Mouse (Mus musculus): ENCODE measurements around the gene Nrip1. TPM values are rescaled to one million over a fixed set of nuclear protein-coding genes. Genes with fewer than 3 reads are reported as not detected.

Gene Nrip1
- polyA plus RNA-seq, 1 experiment = 15.3 TPM

GRCm38 (mm10) chr16:76295322-76295721 lies 78.3 kb downstream of the Nrip1 start:
- Histone ChIP-seq H3K27ac (ENCODE audit: insufficient read depth, low read length) (no peak overlapping the region), H3K9me3 (replicated peaks; ENCODE audit: control insufficient read depth, insufficient read depth, low read length, poor library complexity, severe bottlenecking) (no peaks in the 10 kb centered on the region), H3K9ac (ENCODE audit: low read depth, poor library complexity, severe bottlenecking) (no peak overlapping the region), H3K4me3 (ENCODE audit: low read depth, low read length) (no peak overlapping the region), H3K4me1 (ENCODE audit: control insufficient read depth, insufficient read depth, low read length) (no peaks in the 10 kb centered on the region), H3K27me3 (ENCODE audit: control insufficient read depth, insufficient read depth, low read length, poor library complexity, severe bottlenecking) (no peaks in the 10 kb centered on the region), H3K36me3 (ENCODE audit: control insufficient read depth, insufficient read depth, low read length, poor library complexity, severe bottlenecking) (no peaks in the 10 kb centered on the region)
- TF ChIP-seq EP300 (IDR thresholded peaks at IDR 0.05; ENCODE audit: insufficient read depth, low read depth, low read length) (no peak), CTCF (IDR thresholded peaks at IDR 0.05; ENCODE audit: low read depth, low read length) (no peak), POLR2A (IDR thresholded peaks at IDR 0.05; ENCODE audit: insufficient read depth, low read length) (no peak)

GRCm38 (mm10) chr16:76294550-76294949 lies 79.1 kb downstream of the Nrip1 start:
- Histone ChIP-seq H3K4me3 (ENCODE audit: low read depth, low read length) (no peak overlapping the region), H3K36me3 (ENCODE audit: control insufficient read depth, insufficient read depth, low read length, poor library complexity, severe bottlenecking) (no peaks in the 10 kb centered on the region), H3K9ac (ENCODE audit: low read depth, poor library complexity, severe bottlenecking) (no peak overlapping the region), H3K9me3 (replicated peaks; ENCODE audit: control insufficient read depth, insufficient read depth, low read length, poor library complexity, severe bottlenecking) (no peaks in the 10 kb centered on the region), H3K27ac (ENCODE audit: insufficient read depth, low read length) (no peak overlapping the region), H3K27me3 (ENCODE audit: control insufficient read depth, insufficient read depth, low read length, poor library complexity, severe bottlenecking) (no peaks in the 10 kb centered on the region), H3K4me1 (ENCODE audit: control insufficient read depth, insufficient read depth, low read length) (no peaks in the 10 kb centered on the region)
- TF ChIP-seq EP300 (IDR thresholded peaks at IDR 0.05; ENCODE audit: insufficient read depth, low read depth, low read length) (no peak), CTCF (IDR thresholded peaks at IDR 0.05; ENCODE audit: low read depth, low read length) (no peak), POLR2A (IDR thresholded peaks at IDR 0.05; ENCODE audit: insufficient read depth, low read length) (no peak)

- no peak overlapping the region for H3K9ac ChIP-seq (ENCODE audit: low read depth, poor library complexity, severe bottlenecking)
- no peaks in the 10 kb centered on the region for H3K4me1 ChIP-seq (ENCODE audit: control insufficient read depth, insufficient read depth, low read length)
- TF ChIP-seq CTCF (IDR thresholded peaks at IDR 0.05; ENCODE audit: low read depth, low read length) (no peak), EP300 (IDR thresholded peaks at IDR 0.05; ENCODE audit: insufficient read depth, low read depth, low read length) (no peak), POLR2A (IDR thresholded peaks at IDR 0.05; ENCODE audit: insufficient read depth, low read length) (no peak)
- no peak overlapping the region for H3K27ac ChIP-seq (ENCODE audit: insufficient read depth, low read length)
- H3K36me3 ChIP-seq (ENCODE audit: control insufficient read depth, insufficient read depth, low read length, poor library complexity, severe bottlenecking) = no peaks in the 10 kb centered on the region
- H3K27me3 ChIP-seq (ENCODE audit: control insufficient read depth, insufficient read depth, low read length, poor library complexity, severe bottlenecking) = no peaks in the 10 kb centered on the region
- H3K4me3 ChIP-seq (ENCODE audit: low read depth, low read length) = no peak overlapping the region
- no peaks in the 10 kb centered on the region for H3K9me3 ChIP-seq (replicated peaks; ENCODE audit: control insufficient read depth, insufficient read depth, low read length, poor library complexity, severe bottlenecking)
These were observed 79.7 kb downstream of the Nrip1 start for GRCm38 (mm10) chr16:76293765-76294463.

GRCm38 (mm10) chr16:76293176-76293575 lies 80.5 kb downstream of the Nrip1 start:
- no peaks in the 10 kb centered on the region for H3K4me1 ChIP-seq (ENCODE audit: control insufficient read depth, insufficient read depth, low read length)
- no peak overlapping the region for H3K9ac ChIP-seq (ENCODE audit: low read depth, poor library complexity, severe bottlenecking)
- H3K4me3 ChIP-seq (ENCODE audit: low read depth, low read length) = no peak overlapping the region
- no peaks in the 10 kb centered on the region for H3K27me3 ChIP-seq (ENCODE audit: control insufficient read depth, insufficient read depth, low read length, poor library complexity, severe bottlenecking)
- H3K36me3 ChIP-seq (ENCODE audit: control insufficient read depth, insufficient read depth, low read length, poor library complexity, severe bottlenecking) = no peaks in the 10 kb centered on the region
- H3K9me3 ChIP-seq (replicated peaks; ENCODE audit: control insufficient read depth, insufficient read depth, low read length, poor library complexity, severe bottlenecking) = no peaks in the 10 kb centered on the region
- no peak overlapping the region for H3K27ac ChIP-seq (ENCODE audit: insufficient read depth, low read length)
- TF ChIP-seq POLR2A (IDR thresholded peaks at IDR 0.05; ENCODE audit: insufficient read depth, low read length) (no peak), EP300 (IDR thresholded peaks at IDR 0.05; ENCODE audit: insufficient read depth, low read depth, low read length) (no peak), CTCF (IDR thresholded peaks at IDR 0.05; ENCODE audit: low read depth, low read length) (no peak)

GRCm38 (mm10) chr16:76292656-76293055 lies 81.0 kb downstream of the Nrip1 start:
- Histone ChIP-seq H3K27me3 (ENCODE audit: control insufficient read depth, insufficient read depth, low read length, poor library complexity, severe bottlenecking) (no peaks in the 10 kb centered on the region), H3K4me1 (ENCODE audit: control insufficient read depth, insufficient read depth, low read length) (no peaks in the 10 kb centered on the region), H3K36me3 (ENCODE audit: control insufficient read depth, insufficient read depth, low read length, poor library complexity, severe bottlenecking) (no peaks in the 10 kb centered on the region), H3K9me3 (replicated peaks; ENCODE audit: control insufficient read depth, insufficient read depth, low read length, poor library complexity, severe bottlenecking) (no peaks in the 10 kb centered on the region), H3K9ac (ENCODE audit: low read depth, poor library complexity, severe bottlenecking) (no peak overlapping the region), H3K27ac (ENCODE audit: insufficient read depth, low read length) (no peak overlapping the region), H3K4me3 (ENCODE audit: low read depth, low read length) (no peak overlapping the region)
- TF ChIP-seq POLR2A (IDR thresholded peaks at IDR 0.05; ENCODE audit: insufficient read depth, low read length) (no peak), EP300 (IDR thresholded peaks at IDR 0.05; ENCODE audit: insufficient read depth, low read depth, low read length) (no peak), CTCF (IDR thresholded peaks at IDR 0.05; ENCODE audit: low read depth, low read length) (no peak)

- no peaks in the 10 kb centered on the region for H3K36me3 ChIP-seq (ENCODE audit: control insufficient read depth, insufficient read depth, low read length, poor library complexity, severe bottlenecking)
These were observed 82.3 kb downstream of the Nrip1 start for GRCm38 (mm10) chr16:76291366-76291765.

More at GRCm38 (mm10) chr16:76291366-76291765, 82.3 kb downstream of the Nrip1 start:
- TF ChIP-seq CTCF (IDR thresholded peaks at IDR 0.05; ENCODE audit: low read depth, low read length) = no peak
- no peak for TF ChIP-seq EP300 (IDR thresholded peaks at IDR 0.05; ENCODE audit: insufficient read depth, low read depth, low read length)
- TF ChIP-seq POLR2A (IDR thresholded peaks at IDR 0.05; ENCODE audit: insufficient read depth, low read length) = no peak
- Histone ChIP-seq H3K4me1 (ENCODE audit: control insufficient read depth, insufficient read depth, low read length) (no peaks in the 10 kb centered on the region), H3K9me3 (replicated peaks; ENCODE audit: control insufficient read depth, insufficient read depth, low read length, poor library complexity, severe bottlenecking) (no peaks in the 10 kb centered on the region), H3K27me3 (ENCODE audit: control insufficient read depth, insufficient read depth, low read length, poor library complexity, severe bottlenecking) (no peaks in the 10 kb centered on the region), H3K27ac (ENCODE audit: insufficient read depth, low read length) (no peak overlapping the region), H3K9ac (ENCODE audit: low read depth, poor library complexity, severe bottlenecking) (no peak overlapping the region), H3K4me3 (ENCODE audit: low read depth, low read length) (no peak overlapping the region)
